Mouse (Mus musculus) cerebellum, postnatal 4 days (tissue): ENCODE data around the gene Ufd1.

Experiments
- DNase-seq, 2 experiments: peaks; one replicate each; pipeline ENCODE4 v3.0.0; 2022; ENCODE audit warnings: low spot score in 2 of 2, mixed read lengths in 1 of 2

Gene Ufd1

GRCm38 (mm10) chr16:18811468-18812384 lies at the start of gene Ufd1, which contains the start of gene Cdc45:
TSS of gene Ufd1 (plus strand) at chr16:18811779.
TSS of gene Cdc45 (minus strand) at chr16:18811987.
- peak; percentile 57 to 80 for DNase-seq

DNA sequence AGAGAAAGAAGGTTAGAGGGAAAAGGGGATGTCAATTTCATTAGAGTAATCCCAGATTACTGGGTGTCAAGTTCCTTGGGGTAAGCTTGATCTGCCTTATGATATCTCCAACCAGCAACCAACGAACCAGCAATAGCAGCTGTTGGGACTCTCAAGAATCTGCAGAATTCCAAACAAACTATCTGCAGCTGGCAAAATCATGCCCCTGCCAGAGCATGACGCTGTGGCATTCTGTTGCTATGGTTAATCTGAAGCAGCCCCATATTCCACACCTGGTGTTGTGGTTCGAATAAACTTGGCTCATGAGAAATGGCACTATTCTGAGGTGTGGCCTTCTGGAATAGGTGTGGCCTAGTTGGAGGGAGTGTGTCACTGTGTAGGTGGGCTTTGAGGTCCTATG lies 48.6 kb upstream of the Ufd1 start:
- DNase-seq = no peak

GRCm38 (mm10) chr16:18766390-18766789 lies 45.2 kb upstream of the Ufd1 start:
- no peak for DNase-seq

- DNase-seq = no peak
Observed at GRCm38 (mm10) chr16:18769501-18769900, 42.1 kb upstream of the Ufd1 start.

GRCm38 (mm10) chr16:18773936-18774335 lies 37.6 kb upstream of the Ufd1 start:
- DNase-seq = no peak

GRCm38 (mm10) chr16:18775621-18776555 lies 35.7 kb upstream of the Ufd1 start:
- DNase-seq = no peak

DNA sequence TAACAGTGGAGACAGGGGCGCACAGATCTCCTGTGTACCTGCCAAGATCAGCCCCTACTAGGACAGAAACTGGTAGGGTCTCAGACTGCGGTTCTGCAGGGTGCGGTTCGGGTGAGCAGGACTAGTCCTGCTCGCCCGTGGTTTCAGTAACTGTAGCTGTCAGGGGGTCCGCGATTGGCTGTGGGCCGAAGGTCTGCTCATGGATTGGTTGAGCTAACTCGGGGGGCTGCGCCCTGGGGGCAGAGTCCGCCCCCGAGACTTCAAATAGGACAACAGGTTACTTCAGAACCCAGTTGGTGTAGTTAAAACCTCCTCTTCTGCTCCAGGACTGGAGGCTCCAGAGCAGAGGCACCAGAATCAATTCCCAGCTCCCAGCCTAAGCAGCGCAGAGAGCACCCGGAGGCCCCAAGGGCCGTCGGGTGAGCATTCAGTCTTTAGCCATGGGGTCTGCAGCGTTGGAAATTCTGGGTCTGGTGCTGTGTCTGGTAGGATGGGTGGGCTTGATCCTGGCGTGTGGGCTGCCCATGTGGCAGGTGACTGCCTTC lies 35.0 kb upstream of the Ufd1 start, which contains the start of gene Cldn5:
Gene Cldn5 (plus strand): TSS at position 292 of the 545 bp plus-strand sequence.
- DNase-seq = no peak

DNA sequence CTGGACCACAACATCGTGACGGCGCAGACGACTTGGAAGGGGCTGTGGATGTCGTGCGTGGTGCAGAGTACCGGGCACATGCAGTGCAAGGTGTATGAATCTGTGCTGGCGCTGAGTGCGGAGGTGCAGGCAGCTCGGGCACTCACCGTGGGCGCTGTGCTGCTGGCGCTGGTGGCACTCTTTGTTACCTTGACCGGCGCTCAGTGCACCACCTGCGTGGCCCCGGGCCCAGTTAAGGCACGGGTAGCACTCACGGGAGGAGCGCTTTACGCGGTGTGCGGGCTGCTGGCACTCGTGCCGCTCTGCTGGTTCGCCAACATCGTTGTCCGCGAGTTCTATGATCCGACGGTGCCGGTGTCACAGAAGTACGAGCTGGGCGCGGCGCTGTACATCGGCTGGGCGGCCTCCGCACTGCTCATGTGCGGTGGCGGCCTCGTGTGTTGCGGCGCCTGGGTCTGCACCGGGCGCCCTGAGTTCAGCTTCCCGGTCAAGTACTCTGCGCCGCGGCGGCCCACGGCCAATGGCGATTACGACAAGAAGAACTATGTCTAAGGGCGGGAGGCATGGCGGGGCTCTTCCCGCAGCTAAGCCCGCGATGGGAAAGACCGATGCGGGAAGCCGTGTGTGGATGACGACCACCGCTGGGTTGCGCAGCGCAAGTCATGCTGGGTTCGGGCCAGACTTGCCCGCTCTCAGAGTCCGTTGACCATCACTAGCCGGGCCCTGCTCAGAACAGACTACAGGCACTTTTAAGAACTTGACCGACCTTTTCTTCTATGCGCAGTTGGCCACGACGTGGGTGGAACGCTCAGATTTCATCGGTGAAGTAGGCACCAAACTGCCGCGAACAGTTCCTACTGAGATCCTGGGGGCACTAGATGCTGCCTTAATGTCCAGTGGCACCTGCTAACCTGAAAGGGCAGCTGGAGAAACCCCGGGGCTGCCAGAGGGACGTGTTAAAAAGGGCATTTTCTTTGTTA lies 34.2 kb upstream of the Ufd1 start:
- no peak for DNase-seq

DNA sequence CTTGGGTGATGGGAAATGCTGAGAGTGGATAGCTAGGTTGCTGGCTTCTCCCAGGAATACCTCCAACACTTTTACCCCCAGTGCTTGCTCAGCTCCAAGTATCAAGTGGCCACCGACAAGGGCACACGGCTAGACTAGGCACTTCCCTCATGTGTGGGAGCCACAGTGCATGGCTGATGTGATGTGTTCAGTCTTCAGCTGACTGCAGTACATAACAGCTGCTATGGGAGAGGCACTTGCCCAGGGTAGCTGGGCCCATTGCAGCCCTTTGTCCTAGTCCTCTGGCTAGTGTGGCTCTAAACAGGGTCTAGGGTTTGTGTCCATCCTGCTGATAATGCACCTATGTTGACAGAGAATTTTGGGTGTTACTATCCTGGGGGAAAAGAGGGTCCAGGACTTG lies 33.1 kb upstream of the Ufd1 start:
- DNase-seq = no peak

DNA sequence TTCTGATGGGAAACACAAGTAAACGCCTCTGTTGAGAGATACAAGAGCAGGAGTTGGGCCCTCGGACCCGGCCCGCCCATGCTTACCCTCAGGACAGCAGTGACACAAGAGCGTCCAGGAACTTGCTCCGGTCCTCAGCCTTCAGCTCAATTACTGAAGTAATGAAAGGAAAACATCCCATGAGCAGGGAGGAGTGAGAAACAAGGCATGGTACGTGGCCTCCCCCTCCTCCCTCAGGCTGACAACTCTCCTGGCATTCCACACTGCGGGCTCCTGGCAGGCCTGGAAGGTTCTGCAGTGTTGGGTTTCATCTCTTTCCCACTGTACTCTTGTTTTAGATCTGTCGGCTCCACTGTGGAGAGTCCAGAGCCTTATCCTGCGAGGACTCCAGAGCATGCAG lies 29.8 kb upstream of the Ufd1 start:
- no peak for DNase-seq

GRCm38 (mm10) chr16:18785025-18785424 lies 26.6 kb upstream of the Ufd1 start:
- DNase-seq = no peak

DNA sequence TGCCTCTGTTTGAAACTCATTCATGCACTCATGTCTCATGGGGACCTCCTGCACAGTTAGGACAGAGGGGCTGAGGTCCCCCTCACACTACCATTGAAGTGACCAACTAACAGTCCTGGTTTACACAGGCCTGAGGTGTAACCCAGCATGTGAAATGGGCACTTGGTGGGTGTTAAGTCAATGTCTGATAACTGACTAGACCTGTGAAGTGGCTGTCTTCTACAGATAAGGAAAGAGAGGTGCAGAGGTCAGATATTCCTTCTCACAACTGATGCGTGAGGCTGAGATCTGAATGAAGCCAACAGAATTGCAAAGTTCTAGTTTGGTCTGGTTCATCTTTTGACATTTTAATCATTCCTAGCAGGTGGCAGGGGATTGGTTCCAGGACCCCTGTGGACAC lies 26.1 kb upstream of the Ufd1 start:
- DNase-seq = no peak

- no peak for DNase-seq
Observed at GRCm38 (mm10) chr16:18786652-18787051, 24.9 kb upstream of the Ufd1 start.

GRCm38 (mm10) chr16:18788627-18789406 lies 22.8 kb upstream of the Ufd1 start:
- DNase-seq = no peak

DNA sequence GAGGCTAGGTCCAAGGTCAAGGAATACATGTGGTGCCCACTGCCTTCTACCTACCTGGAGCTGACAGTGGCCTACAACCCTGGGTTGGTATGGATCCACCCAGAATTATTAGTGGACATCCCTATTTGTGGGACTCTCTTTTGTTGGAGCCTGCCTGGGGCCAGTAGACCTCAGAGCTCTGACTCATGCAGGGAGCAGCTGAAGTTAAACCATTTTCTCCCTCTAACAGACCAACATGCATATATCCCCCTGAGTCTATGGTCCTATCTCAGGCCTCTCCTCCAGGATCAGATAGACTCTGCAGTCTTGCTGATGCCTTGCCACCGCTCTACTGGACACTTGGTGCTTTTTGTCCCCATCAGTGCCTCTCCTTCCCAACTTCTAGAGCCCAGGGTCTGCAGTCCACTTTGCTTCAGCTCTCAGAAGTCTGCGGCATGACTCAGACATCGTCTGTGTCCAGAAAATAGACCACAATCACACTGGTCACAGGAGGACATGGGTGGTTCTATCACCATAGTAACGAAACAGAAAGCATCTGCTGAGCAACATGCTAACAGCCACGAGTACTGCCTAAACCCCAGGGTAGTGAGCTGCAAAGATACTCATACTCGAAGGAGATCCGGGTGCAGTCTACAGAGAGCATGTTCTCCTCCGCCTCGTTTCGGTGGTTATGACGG lies 16.2 kb upstream of the Ufd1 start:
- no peak for DNase-seq

DNA sequence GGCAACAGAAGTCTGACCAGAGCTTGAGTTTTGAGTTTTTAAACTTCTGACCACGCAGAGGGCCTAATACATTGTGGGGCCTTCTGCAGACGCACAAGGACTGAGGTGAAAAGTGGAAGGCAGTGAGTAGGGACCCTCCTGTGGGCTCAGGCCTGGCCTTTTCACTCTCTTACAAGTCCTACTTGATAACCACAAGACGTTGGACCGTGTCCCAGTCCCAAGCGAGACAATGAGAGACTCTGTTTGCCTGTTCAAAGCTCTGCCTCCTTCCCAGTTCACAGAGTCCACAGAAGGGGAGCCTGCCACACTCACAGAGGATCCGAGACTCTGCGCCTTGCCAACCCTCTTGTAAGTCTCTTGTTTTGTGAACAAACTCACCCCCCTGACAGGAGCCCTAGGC lies 14.9 kb upstream of the Ufd1 start:
- no peak for DNase-seq

- DNase-seq = no peak
Observed at GRCm38 (mm10) chr16:18798151-18798550, 13.4 kb upstream of the Ufd1 start.

DNA sequence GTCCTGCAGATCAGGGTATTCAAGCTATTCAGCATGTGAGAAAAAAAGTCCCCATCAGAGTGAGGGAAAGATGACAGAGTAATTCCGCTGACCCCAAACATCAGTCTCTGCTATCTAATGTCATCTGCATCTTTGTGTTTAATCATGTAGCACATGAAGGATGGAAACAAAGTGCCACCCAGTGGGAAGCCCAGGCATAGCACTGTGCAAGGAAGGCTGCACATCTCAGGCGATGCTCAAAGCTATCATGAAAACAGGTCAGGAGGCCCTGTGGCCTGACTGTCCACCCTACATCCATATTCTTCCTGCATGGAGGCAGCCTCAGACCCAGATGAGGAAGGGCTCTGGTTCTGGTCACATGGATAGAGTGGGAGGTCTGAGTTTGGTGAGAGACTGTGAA lies 12.7 kb upstream of the Ufd1 start:
- DNase-seq = peak in 1 of 2 experiments; percentile 52

GRCm38 (mm10) chr16:18805746-18806145 lies 5.8 kb upstream of the Ufd1 start:
- DNase-seq = no peak
